Mouse (Mus musculus) frontal cortex, postnatal 36 days (tissue): ENCODE measurements around the gene Ptger4.
A peak's percentile ranks its signal among the peaks of the same experiment; 100 is the strongest.

Experiments
- DNase-seq, 2 experiments: peaks; one replicate each; pipeline ENCODE4 v3.0.0; 2022; ENCODE audit warnings: low spot score in 2 of 2

Ptger4 gene

DNA sequence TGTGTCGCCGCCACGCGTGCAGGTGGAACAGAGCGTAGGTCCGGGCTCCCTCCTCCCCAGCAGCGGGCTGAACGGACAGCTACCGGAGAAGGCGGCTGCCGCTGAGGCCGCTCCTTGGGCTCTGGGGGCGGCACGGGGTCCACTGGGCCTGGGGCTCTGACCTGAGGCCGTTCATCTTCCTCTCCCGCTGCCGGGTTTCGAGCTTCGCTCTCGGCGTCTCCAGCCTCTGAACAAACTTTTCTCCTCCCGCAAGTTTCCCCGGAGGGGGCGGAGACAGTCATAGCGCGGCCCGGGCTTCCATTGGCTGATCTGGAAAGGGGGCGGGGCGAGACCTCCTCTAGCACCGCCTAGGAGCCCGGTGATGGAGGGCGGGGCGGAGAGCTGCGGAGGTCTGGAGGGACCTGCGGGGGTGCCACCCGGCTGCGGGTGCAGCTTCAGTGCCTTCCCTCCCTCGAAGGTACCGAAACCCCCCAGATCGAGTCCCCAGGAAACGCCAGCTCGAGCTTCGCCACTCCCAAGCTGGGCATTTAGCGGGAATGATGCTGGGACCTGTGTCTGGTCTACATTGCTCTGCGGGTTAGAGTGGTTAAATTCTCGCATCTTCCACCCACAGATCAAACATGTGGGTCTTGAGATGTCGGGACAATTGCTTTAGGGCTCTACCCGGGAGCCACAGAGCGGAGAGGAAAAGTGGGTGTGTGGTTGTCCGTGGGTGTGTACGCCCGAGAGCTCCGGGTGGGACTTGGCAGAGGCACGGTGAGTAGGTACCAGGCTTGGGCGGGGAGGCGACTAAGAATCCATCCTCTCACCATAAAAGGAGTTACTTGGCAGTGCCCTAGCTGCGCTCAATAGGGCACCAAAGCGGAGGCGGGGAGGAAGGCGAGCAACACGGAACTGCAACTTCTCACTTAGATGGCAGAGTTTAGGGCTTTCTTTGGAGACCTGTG, at the start of gene Ptger4:
TSS of gene Ptger4 (minus strand) at position 229 of the 947 bp plus-strand sequence.
- peak; percentile 79 to 84 for DNase-seq

GRCm38 (mm10) chr15:5288412-5288811, 44.4 kb upstream of the Ptger4 start:
- no peak for DNase-seq

- DNase-seq: no peak
These were observed 43.1 kb upstream of the Ptger4 start for GRCm38 (mm10) chr15:5287072-5287471.

- DNase-seq: no peak
These were observed 37.3 kb upstream of the Ptger4 start for GRCm38 (mm10) chr15:5281316-5281715.

GRCm38 (mm10) chr15:5279831-5280230, 35.8 kb upstream of the Ptger4 start:
- no peak for DNase-seq

GRCm38 (mm10) chr15:5278525-5278924, 34.5 kb upstream of the Ptger4 start:
- no peak for DNase-seq

DNA sequence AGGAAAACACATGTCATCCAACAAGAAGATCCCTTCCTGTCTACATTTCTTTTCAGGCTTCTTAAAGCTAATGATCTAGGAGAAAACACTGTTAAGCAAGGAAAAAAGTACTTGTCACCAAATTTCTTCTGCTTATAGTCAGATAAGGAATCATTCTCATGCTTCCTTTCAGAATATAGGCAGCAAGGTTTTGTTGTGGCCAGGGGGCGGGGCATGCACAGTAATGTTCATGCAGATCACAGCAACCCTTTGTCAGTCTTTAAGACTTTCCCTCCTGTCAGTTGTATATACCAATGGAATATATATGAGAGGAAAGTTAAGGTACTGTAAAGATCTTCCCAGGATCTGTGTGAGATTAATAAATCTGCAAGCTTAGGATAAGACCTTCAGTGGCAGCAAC, 30.0 kb upstream of the Ptger4 start:
- no peak for DNase-seq

DNA sequence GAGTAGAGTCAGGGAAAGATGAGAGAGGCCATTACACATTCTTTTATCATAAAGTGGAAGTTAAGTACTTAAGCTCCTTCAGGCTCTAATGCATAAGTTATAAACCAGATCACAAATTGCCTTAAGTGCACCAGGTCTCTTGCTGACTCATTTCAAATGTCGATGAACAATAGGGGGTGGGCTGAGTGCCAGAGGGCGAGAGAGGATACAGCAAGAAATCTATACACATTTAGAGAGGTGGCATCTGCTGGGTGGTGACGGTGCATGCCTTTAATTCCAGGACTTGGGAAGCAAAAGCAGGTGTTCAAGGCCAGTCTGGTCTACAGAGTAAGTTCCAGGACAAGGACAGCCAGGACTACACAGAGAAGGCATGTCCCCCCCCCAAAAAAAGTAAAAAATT, 22.1 kb upstream of the Ptger4 start:
- no peak for DNase-seq

DNA sequence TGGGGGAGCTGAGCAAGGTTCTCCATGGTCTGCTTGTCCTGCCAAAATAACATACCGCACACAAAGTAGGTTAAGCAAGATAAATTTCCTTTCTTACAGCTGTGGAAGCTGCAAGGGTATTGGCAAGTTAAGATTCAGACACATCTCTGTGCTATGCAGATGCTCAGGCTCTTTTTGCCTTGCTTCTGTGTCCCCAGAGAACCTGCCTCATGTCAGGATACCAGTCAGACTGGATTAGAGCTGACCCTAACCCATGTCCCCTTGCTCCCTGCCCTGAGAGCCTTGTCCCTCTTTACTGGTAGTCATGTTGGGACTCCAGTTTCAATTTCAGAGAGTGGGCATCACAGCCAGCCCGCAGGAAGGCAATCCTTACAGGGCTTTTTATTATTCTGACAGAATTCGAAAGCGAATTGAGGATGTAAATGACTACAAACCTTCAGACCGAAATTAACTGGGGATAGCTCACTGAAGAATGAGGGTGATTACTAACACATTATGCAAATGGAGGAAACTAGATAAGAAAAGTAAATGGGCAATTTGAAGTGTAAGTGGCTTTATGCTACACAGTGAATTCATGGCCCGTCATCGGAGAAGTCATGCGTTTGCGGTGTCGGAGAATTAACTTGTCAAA, 19.0 kb upstream of the Ptger4 start:
- DNase-seq: no peak

DNA sequence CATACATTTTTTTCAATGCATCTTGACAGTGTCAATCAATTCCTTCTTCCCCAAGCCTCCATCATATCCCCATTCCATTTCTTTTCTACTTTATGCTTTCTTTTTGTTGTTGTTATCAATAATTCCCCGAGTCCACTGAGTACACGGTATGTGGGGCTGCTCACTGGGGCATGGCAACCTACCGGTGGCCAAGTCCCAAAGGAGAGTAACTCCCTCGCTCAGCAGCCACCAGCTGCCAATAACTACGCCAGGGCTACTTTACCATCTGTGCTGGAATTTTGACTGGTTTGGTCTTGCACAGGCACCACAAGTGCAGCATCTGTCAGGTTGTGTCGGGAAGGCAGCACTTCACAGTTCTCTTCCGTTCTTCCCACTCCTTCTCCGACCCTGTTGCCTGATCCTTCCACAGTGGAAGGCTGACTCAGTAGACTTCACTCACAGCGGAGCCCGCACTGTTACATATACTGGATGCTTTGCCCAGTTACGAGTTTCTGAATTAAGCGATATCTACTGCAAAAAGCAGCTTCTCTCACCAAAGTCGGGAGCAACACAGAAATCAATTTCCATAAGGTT, 18.2 kb upstream of the Ptger4 start:
- DNase-seq: no peak

GRCm38 (mm10) chr15:5261004-5261403, 17.0 kb upstream of the Ptger4 start:
- no peak for DNase-seq

DNA sequence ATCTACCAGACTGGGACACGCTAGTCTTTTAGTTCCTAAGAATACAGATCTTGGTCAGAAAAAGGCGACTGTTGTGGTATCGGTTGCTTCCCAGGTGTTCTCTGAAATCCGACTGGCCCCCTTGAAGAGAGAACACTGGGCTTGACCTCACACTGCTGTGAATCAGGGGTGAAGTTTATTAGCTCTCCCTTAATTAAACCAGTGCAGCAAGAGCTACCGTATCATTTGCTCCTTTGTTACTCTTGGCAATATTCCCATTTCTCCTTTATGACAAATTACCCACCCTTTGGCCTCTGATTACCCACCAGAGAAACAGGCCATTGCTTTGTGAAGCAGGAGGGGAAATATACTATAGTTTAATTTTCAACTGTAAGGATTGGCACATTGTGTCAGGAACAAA, 16.2 kb upstream of the Ptger4 start:
- DNase-seq: no peak

DNA sequence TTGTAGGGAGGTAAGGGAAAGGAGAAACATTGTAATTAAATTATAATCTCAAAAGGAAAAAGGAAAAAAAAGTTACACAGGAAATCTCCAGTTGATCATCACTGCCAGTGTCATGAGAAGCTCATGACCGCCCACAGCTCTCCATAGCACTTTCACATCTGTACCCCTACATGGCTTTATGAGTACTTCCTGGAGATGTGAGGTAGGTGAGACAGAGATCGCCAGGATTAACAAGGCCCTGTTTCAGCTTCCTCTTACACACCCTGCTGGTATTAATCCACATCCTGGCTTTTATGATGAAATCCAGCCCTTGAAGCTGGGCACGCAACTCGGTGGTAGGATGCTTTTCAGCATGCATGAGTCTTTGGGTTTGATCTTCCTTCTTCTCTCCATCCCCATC, 6.2 kb upstream of the Ptger4 start:
- no peak for DNase-seq

DNA sequence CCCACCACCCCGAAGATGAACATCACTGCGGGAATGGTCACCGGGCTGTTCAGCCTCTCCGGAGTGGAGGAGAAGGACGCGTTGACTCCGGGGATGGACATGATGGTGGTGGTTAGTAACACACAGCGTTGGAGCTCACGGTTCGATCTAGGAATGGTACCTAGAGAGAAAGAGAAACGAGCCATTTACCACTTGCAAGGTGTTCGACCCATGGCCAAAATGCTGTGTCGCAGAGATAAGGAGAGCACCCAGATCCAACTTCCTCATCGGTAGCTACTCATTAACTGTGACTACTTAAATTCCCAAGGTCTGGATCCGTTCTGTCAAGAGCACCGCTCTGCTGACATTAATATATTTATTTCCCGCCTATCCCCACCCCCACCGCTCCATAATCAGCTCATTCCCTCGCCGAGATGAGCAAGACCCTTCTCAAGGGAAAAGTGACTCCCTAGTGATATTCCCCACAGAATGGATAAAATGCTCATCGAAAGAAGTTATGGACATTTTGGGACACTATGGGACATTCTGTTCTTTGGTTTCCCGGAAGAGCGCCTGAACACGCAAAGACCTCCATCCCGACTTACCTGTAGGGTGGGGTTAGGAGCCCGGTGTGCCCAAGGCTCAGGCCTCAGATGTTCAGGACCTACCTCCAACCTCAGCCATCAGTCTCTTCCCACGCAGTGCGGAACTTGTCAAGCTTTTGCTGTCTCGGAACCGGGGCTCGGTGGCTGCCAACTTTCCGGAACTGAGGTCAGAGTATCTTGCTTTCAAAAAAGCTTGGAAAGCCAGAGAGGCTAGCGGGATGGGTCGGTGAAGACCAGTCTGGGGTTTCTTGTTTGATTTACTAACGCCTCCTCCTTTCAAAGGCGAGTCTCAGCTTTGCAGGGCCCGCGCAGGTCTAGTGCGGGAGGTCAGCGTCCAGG, 690 bp downstream of the Ptger4 start:
- no peak for DNase-seq

GRCm38 (mm10) chr15:5242241-5243035, 1.5 kb downstream of the Ptger4 start:
- peak; percentile 43 to 44 for DNase-seq

GRCm38 (mm10) chr15:5241304-5242201, 2.4 kb downstream of the Ptger4 start:
- DNase-seq: no peak

- DNase-seq: no peak
These were observed 3.6 kb downstream of the Ptger4 start for GRCm38 (mm10) chr15:5240360-5240759.

- DNase-seq: no peak
These were observed 4.1 kb downstream of the Ptger4 start for GRCm38 (mm10) chr15:5239901-5240300.

DNA sequence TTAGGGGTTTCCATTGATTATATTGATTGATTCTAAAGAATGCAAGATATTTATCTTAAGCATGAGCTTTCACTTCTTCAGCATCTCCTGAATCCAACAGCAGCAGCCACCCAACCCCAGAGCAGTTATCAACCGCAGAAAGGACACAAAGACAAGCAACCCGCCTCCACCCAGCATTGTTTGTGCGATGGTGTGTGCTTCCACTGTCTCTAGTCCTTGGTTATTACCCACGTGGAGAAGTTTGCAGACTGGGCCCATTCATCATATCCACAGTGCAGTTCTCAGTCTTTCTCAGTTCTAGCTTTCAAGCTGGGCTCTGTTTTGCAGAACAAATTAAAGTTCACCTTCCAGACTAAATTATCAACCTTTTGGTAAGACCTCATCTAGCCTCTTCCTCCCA, 4.6 kb downstream of the Ptger4 start:
- DNase-seq: no peak

DNA sequence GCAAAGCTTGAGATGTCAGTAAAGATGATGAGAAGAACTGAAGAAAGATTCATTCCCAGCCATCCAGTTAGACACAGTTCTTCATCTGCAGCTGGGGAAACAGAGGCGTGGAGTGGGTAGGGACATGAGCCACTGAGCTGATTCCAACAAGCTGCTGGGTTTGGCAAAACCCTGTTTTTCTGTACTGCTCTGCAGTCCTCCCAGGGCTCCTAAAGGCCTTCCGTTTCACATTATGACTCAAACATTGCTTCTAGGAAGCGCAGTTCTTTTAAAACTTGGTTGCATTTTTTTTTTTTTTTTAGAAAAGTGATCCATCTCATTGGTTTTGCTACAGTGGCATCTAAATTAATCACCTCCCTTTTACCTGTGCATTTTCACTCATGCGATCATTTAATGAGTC, 5.4 kb downstream of the Ptger4 start:
- no peak for DNase-seq
